Mouse (Mus musculus) neutrophil, adult 5-6 weeks (primary cell): Measurements from ENCODE around the gene Pphln1. TPM values are rescaled to one million over a fixed set of nuclear protein-coding genes. Genes with fewer than 3 reads are reported as not detected.

Experiments used
- ATAC-seq: fragments of 151-379, 151-347 bp; 2 replicates; pipeline ENCODE4 v1.8.0; 2017; ENCODE audit warnings: mild to moderate bottlenecking, moderate TSS enrichment; ENCODE audit not compliant: insufficient number of reproducible peaks, poor library complexity, low FRiP score, severe bottlenecking; ENCODE audit errors: extremely low read depth
- total RNA-seq: library from RNA; stranded (forward); fragments of 200-1000 nt; gene quantifications from 2 replicates; pipeline ENCODE4 v1.2.3, GENCODE M21; 2017

The Pphln1 gene
- total RNA-seq, 1 experiment from 2014 or later: 33.2 TPM

GRCm38 (mm10) chr15:93525305-93525917 lies 127.3 kb downstream of the Pphln1 start:
- no peak for ATAC-seq

GRCm38 (mm10) chr15:93529831-93530702 lies 131.9 kb downstream of the Pphln1 start:
- no peak for ATAC-seq

- no peak for ATAC-seq
Measured at GRCm38 (mm10) chr15:93530703-93531032, 132.5 kb downstream of the Pphln1 start.

- ATAC-seq: no peak
Measured at GRCm38 (mm10) chr15:93536191-93536590, 138.0 kb downstream of the Pphln1 start.

GRCm38 (mm10) chr15:93537745-93538144 lies 139.6 kb downstream of the Pphln1 start:
- ATAC-seq: no peak

- no peak for ATAC-seq
Measured at GRCm38 (mm10) chr15:93538551-93539205, 140.5 kb downstream of the Pphln1 start.

GRCm38 (mm10) chr15:93539415-93539814 lies 141.3 kb downstream of the Pphln1 start:
- no peak for ATAC-seq

Other genes starting within 250 kb of the Pphln1 start
- gene Gxylt1, start 123.2 kb upstream of the Pphln1 start, total RNA-seq: 49.0 and 56.4 TPM in 2 replicates
- 18.2 and 21.7 TPM in 2 replicates for gene Yaf2, start 61.4 kb upstream of the Pphln1 start, total RNA-seq
- gene Zcrb1, start within 50 bp of the Pphln1 start, total RNA-seq: 69.2 and 83.6 TPM in 2 replicates
- gene Prickle1, start 197.5 kb downstream of the Pphln1 start, total RNA-seq: 0.23 and 0.25 TPM in 2 replicates